Mouse (Mus musculus): ENCODE measurements at regions not wholly inside any gene's neighbourhood (a gene's known extent, or its start where the extent isn't known, plus 50 kb on each side); places are given as distances from the start of the nearest gene placed in this dataset.
A peak's percentile ranks its signal among the peaks of the same experiment; 100 is the strongest.
"Not testable (repeated sequence)": the region's sequence is repeated elsewhere in the genome, so short reads cannot be mapped to it uniquely, and the experiment has no call there.

DNA sequence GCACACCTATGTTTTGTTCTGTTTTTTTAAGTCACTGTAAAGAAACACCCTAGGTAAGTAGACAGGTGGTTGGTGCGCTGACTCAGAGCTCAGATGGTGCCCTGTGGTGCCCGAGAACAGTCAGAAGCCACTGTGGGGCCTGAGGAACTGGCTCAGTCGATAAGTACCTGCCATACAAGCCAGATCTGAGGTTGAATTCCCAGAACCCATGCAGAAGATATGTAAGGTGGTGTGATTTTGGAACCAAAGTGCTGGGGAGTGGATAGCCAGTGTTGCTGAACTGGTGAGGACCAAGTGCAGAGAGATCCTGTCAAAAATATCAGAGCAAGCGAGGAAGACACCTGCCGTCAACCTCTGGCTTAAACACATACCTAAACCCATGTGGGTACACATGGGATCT is 65.4 kb downstream of the Chst1 start:
- DNase-seq, result no peak

DNA sequence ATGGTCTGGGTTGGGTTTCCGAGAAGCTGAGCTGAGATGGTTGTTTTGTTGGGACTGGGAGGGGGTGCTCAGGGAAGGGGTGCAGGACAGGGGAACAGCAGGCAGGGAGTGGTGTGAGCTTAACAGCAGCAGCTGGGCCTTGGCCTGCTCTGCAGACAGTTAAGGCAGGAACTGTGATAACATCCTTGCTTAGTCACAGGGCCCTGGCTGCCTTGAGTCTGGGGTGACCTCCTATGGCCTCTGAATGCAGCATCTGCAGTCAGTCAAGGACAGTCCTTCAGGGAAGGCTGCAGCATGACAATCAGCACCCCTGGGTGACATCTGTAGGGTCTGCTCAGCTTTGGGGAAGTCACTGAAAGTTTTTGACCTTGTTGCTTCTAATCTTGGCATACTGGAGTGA is 67.7 kb downstream of the Chst1 start:
- peak; percentile 49 to 61 for DNase-seq

DNA sequence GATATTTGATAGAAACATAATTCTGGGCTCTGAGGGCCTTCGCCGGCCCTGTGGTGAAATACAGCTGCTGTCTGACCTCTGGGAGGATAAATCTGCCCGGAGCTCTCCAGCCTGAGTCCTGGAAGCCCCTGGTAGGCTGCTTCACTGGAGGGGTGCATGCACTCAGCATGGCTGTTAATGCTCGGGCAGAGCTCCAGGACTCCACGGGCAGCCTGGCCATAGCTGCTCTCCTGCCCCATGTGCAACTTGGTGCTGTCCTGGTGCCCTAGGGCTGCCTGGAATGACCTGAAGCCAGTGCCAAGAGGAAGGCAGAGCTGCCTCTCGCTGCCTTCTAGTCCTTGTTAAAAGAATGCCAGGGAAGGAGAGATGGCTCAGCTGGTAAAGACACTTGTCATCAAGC is 68.2 kb downstream of the Chst1 start:
- DNase-seq, result peak; percentile 41 to 58

DNA sequence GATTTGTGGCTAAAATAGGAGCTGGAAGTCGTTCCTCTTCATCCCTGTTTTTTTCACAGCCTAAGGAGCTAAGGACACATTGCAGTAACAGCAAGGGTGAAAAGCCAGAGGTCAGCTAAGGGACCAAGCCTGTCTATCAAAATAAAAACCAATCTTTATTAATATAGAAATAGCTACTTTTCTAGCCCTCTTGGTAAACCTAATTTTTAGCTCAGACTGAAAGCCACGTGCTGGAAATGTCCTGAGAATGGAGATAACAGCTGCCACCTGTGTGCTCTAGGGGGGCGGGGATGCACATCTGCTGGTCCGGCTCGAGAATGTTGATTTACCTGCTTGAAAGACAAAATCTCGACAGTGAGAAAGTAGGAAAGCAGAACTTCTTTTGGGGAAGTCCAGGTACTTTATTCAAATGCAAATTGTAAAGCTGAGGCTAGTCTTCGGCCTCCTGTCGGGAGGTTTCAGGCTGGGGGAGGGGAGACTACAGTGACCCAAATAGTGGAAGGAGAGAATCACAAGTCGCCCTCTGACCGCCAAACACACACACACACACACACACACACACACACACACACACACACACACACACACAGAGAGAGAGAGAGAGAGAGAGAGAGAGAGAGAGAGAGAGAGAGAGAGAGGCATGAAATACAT is 70.0 kb downstream of the Chst1 start:
- not testable (repeated sequence) for DNase-seq

DNA sequence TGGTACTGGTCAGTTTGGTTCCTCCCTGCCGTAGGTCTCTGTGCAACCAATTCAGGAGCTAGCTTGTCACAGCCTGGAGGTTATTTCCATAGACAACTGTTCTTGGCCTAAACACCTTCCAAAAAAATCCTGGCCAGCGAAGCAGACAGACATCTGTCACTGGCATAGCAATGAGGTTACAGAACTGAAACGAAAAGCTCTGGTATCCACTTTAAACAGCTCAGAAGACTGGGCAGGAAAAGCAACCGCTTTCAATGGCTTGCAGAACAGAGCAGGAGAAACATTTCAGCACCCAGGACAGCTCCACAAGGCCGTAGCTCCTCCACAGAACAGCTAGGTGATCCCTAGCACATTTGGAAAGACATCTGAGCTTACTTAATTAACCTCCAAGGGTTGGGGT is 72.1 kb downstream of the Chst1 start:
- DNase-seq, result peak; percentile 88

DNA sequence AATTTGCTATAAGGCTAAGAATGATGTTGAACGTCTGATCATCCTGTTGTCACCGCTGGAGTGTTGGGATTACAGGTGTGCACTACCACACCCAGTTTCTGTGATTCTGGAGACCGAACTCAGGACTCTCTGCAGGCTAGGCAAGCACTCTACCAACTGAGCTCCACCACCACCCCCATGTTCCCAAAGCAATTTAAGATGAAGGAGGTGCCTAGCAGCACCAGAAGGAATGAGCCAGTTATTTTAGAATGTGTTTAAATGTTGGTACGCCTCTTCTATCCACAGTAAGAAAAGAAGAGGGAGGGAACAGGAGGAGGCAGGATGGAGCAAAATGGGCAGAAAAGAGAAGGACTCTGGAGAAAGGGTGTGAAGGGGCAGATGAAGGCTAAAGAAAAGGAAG is 72.6 kb downstream of the Chst1 start:
- no peak for DNase-seq

DNA sequence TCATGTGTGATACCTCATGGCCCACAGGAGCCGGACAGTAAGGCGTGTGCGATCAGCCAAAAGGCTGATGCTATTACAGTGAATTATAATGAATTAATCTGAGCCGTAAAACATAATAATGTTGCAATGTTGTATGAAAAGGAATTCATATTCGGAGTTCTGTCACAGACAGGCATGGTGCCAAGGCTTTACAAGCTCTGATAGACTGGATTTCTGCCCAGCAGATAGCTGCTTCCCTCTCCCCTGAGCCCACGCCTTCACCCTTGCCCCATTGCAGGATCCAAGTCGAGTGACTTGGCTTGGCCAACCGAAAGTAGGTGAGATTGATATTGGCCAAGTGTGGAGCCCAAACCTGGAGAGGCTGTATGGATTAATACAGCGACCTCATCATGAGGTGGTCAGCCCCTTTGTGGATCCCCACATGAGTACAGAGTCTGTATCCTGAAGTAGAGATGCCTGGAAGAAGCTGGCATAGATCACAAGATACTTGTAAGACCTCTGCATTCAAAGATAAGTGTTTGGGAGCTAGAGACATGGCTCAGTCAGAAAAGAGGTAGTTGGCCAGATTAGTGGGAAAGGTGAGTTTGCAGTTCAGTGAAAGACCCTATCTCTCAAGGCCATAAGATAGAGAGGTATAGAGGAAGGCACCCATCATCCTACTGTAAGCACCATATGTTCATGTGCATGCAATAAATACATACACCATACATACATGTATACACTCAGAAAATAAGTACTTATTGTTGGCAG is 73.7 kb downstream of the Chst1 start:
- no peak for DNase-seq

DNA sequence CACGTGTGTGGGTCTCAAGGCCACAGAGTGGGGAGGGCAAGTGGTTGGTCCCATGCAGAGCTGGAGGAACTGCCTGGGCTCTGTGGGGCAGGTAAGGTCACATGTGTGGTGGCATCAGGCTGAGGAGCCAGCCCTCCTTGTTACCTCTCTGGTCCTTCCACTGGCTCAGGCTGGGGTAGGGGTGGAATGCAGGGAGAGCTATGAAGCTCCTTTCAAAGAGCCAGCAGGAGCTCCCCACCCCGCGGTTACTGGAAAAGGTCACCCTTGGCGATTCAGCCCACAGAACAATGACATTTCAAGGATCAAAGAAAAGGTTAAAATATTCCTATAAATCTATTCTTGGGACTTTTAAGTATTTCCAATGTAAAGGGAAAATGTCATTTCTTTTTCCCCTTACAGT is 74.4 kb downstream of the Chst1 start:
- no peak for DNase-seq

DNA sequence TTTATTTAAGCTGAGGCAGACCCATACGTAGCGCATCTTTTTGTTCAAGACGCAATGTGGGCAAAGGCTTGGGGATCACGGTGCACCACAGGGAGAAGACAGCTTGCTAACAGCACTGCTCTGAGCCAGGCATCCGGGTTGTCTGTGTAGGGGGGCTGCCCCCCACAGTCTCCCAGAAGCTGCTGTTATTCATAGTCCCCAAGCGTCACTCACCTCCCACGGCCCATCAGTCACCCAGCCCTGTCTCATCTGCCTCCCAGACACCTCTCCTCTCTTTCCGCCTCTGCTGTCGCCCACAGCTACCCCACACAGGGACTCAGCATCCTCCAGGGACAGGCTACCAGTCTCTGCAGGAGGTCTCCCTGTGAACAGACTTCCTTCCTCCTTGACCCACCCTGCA is 75.7 kb downstream of the Chst1 start:
- no peak for DNase-seq

DNA sequence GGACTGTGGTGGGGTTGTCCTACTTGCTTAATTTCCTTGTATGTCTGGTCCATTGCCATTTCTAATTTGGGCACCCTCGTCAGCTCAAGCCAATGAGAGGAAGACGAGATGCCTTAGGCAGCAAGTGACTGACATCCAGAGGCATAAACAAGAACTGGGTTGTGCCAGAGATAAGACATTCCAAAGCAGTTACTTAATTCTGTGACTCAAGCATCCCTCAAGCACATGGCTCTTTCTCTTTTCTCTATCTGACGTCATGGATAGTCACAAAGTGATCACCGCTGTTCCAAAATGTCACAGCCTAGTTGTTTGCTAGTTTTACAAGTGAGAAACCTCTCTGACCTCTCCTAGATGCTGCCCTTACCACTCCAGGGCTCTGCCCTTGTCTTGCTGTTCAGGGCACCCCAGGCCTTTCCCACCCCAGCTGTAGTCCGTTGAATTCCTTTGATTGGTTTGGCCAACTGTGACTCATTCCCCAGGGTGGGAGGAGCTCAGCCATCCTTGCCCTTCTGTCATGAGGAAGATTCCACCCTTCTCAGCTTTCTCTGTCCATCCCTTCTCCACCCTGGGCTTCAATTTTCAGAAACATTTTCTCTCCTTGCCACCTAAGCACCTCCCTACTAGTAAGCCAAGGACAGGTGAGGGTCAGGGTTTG is 78.9 kb downstream of the Chst1 start:
- DNase-seq, result no peak

DNA sequence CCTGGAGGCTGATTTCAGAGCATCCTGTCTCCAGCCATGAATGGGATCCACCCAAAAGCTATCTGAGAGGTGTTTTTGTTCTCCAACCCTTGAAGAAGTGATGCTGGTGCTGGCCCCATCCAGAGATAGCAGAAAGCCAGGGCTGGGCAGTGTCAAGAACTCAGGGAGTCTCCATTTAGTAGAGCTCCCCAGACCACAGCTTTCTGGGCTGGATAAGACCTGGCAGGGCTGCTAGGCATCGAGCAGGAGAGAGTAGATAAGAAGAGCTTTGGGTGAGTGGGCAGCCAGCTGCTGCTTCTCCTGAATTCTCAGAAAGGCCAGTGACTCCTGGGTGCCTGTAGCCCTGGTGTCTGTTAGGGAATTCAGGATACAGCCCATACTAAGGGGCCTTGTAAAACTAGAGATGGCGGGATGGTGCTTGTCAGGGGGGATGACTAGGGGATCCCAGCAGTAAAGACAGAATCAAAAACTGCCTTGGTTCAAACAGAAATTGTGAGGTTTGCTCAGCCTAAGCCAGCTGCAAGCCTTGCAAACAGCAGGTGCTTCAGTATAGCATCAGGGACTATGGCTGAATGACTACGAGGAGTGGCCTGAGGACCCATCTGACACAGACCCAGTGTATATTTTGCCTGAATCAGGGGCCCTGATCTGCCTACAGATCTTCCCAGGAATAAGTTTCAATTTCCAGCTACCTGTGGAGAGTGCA is 79.6 kb downstream of the Chst1 start:
- DNase-seq, result no peak

DNA sequence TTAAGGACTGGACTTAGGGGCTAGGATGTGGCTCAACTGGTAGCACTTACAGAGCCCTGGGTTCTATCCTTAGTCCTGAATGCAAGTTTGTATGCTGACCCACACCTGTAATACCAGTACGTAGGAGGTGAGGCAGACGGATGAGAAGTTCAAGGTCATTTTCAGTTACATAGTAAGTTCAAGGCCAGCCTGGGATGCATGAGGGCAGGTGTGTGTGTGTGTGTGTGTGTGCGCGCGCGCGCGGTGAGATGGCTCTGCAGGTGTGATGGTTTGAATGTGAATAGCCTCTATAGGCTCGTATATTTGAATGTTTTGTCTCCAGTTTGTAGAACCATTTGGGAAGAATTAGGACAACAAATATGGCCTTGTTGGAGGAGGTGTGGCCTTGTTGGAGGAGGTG is 82.7 kb downstream of the Chst1 start:
- no peak for DNase-seq

DNA sequence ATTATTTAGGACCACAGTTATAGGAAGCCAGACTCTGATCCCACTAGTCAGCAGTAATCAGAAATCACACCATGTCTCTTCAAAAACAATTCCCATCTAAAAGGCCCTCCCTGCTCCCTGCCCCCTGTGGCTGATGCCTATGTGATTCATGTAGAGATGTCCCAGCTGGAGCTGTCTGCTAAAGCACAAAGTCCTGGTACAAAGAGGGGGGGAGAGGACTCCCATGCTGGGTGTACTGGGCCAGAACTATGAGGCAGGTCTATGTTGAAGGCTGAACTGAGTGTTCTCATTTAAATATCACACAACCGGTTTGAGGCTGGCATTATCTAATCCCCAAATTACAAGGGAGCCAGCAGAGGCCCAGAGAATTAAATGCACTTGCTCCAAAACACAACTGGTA is 88.2 kb downstream of the Chst1 start:
- DNase-seq, result peak; percentile 9 to 22

DNA sequence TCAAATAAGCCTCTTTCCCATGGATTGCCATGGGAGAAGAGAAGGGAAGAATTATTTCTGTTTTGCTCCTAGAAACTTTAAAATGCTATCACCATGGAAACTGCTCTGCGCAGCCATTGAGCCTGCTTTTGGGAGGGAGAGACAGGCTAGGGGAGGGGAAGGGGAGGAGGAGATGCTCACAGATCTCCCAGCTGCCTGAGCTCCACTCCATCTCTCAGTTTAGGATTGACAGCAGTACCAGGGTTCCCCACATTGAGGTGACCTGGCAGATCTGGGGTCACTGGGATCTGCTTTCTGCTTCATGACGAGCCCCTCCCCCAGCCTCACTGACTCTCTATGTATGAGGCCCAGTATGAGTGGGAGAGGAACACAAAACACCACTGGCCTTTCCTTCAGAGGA is 89.7 kb downstream of the Chst1 start:
- peak in 1 of 2 experiments; percentile 27 for DNase-seq

DNA sequence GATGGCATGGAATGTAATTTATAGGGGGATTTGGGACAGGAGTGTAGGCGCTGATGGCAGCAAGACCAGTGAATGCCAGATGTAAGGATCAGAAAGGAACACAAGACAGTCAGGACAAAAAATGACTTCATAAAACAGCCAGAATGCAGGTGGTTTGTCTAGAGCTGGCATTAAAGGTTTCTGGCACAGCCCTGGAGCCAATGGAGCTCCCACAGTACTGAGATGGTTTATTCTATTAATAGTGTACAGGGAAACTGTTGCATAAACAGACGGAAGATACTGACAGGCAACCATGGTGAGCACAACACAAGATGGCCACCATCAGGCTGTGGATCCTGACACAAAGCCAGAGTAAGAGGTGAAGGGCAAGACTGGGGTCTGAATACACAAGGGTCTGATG is 90.8 kb downstream of the Chst1 start:
- DNase-seq, result no peak

DNA sequence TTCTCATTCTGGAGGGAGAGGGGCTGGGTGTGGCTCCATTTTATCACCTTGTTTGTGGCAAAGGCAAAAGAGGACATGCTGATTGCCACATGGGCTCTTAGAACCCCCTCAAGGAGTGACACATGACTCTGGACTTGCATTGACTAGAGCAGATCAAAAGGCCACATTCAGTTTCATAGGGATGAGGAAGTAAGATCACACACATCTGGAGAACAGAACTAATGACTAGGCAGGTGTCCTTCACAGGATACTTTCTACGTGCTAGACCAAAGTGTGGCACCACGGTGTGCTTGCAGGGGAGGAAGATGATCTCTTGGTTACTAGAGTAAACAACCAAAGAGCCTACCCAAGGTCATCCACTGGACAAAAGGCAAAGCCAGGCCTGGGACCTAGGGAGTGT is 91.9 kb downstream of the Chst1 start:
- no peak for DNase-seq

DNA sequence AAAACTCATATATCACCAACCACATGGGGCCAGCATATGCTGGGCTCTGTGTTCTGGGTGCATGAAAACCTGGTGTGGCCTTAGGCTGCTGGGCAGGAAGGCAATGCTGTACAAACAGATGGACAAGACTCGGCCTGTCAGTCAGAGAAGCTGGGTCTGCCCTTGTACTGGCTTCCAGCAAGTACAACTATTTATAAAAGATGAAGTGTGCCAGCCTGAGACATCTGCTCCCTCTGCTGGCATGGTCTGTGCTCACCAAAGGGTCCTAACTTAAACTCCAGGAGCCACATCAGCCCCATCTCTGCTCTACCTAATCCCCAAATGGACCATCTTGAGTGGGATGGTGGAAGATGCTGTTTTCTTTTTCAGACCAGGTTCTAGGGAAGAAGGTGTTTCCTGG is 93.1 kb downstream of the Chst1 start:
- DNase-seq, result no peak

DNA sequence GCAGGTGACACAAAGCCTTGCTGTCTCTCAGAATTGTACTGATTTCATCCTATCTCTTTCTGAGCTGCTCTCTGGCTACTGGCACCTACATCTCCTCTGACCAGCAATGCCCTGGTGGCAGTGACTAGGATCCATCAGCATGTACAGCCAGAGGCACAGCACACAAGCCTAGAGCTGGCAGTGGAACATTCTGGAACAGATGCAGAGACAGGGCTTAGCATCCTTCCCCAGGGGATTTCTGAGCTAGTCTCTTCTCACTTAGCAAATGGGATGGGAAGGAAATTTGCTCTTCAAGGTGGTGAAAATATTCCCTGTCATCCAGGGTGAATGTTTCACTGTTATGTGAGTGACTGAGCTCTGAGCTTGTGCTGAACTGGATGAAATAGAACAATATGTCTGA is 93.5 kb downstream of the Chst1 start:
- DNase-seq, result no peak

DNA sequence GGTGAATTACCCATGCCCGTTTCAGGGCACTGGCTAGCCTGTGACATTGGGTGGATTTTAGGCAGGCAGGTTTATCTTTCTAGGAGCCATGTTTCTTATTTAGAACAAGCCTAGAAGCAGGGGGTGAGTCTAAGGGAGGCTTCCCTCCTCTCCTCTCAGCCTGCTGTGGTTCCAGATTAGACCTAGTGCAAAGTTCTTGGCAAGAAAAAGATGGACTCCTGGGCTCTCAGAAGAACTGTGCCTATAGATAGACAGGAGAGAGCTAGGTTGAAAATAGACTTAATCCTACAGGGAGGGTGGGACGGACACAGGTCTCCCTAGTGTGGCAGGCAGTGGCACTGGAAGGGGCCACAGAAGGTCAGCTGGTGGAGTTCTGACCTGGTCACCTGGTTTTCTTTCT is 95.3 kb downstream of the Chst1 start:
- no peak for DNase-seq

DNA sequence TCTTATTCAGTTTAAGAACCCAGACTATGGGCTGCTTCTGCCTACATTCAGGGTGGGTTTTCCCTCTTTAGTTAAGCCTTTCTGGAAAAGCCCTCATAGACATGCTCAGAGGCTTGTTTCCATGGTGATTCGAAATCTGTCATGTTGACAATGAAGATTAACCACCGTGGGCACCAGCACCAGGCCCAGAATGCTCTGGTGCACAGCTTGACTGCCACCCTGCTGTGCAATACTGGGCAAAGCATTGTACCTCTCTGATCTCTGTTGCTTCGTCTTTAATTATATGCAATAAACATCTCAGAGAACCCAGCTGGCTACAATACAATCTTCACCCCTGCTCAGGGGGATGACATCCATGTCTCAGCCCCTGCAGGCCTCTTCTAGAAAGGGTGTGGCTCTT is 96.4 kb downstream of the Chst1 start:
- DNase-seq, result no peak

DNA sequence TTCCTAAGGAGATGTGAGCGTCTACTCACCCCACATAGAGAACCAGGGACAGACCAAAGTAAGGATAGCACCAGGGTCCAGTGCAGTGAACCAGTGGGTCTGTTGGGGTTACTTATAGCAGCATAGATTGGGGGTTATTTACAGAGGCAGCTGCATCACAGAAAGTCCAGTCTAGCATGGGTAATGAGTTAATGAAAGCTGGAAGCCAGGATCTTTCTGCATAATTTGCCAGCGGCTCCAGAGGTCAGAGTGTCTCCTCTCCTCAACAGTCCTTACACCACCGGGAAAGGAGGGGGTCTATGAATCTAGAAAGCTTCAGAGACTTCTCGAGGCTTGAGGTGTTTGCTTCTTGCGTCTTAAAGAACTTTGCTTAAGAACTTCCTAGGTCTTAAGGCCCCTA is 98.2 kb downstream of the Chst1 start:
- no peak for DNase-seq

DNA sequence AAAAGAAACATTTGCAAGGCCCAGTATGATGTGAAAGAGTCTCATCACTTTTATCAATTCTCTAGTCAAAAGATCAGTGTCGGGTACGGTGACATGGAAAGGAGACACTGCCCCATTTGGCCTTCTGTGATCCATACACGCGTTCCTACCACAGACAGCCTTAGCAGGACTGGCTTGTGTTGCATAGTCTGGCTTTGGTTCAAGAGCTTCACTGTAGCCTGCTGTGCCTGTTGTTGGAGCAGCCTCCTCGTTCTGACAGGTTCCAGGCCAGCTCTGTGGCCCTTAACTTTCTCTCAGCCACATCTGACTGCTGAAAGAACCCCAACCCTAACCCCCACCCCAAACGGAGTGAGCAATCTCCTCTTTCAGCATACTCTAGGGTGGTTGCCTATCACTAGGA is 99.9 kb downstream of the Chst1 start:
- no peak for DNase-seq

DNA sequence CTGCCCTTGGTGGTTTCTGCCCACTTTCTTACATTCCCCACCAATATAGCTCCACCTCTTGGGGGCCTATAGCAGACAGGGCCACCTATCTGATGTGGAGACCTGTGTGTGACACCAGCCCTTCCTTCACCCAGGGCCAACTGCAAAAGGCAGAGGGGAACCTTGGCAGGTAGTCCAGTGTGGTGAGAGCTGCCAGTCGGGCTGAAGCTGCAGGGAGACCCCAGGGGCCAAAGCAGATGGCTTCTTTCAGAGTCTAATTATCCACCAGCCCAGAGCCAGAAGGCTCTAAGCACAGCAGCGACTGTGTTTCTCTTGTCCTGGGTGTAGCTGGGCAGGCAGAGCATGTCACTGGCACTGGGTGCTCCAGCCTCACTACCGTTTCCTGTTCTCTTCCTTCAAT is 104.5 kb downstream of the Chst1 start:
- DNase-seq, result no peak

DNA sequence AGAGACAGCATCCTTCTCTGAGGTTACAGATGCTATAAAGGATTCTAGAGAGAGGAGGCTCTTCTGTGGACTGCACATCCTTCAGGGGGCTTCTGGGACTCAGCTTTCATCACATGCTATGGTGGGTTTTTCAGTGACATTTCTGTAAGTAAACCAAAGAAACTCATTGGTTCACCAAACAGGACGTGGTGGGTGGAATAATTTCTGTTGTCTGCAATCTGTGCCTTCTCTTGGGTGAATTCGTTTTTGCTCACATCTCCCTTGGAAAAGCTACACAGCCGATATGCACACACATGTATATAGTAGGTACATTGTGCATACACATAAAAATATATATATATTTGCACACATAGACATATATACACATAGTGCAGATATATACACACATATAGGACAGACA is 110.2 kb downstream of the Chst1 start:
- no peak for DNase-seq

All from kidney, postnatal 4 days (tissue).